Mouse (Mus musculus): ENCODE results near the gene Taar3. TPM values are rescaled to one million over a fixed set of nuclear protein-coding genes. Genes with fewer than 3 reads are reported as not detected.

The Taar3 gene
- polyA plus RNA-seq, 2 experiments = not detected

DNA sequence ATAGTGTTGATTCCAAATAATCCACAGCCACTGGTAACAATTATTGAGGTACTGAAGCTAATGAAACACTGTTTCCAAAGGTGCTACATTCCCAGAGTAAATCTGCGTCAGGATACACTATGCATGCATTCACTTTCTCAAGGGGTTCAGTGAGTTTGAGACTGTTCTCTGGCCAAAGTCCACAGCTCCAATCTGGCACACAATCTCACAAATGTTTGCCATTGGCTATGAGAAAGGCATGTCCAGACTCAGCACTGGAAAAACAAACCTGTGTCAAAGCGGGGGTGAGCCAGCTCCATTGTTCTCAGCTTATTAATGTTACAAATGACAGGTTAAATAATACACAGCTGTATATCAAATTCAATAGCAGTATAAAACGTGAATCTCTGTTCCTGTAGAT lies 9.7 kb downstream of the Taar3 start:
- Histone ChIP-seq H3K27ac (replicated peaks; ENCODE audit: low read depth, low read length) (no peak overlapping the region), H3K27me3 (ENCODE audit: control insufficient read depth, insufficient read depth, low read length) (no peaks in the 10 kb centered on the region), H3K4me1 (ENCODE audit: control insufficient read depth, insufficient read depth, low read length) (no peaks in the 10 kb centered on the region), H3K36me3 (ENCODE audit: control insufficient read depth, insufficient read depth, low read length) (no peaks in the 10 kb centered on the region), H3K4me2 (replicated peaks; ENCODE audit: low read depth, low read length, severe bottlenecking) (no peak overlapping the region), H3K4me3 (replicated peaks; ENCODE audit: low read length) (no peak overlapping the region), H3K9ac (ENCODE audit: low read depth, low read length, severe bottlenecking) (no peak overlapping the region), H3K9me3 (ENCODE audit: control insufficient read depth, low read length) (no peaks in the 10 kb centered on the region)
- DNase-seq (ENCODE audit: low spot score) (no peak), ATAC-seq (ENCODE audit: low FRiP score, low read depth) (no peak)
- no peak for TF ChIP-seq POLR2A (IDR thresholded peaks at IDR 0.05; ENCODE audit: borderline replicate concordance, extremely low read depth, insufficient read depth, insufficient read length)
- WGBS = 46% methylated on average over 3 of the region's 3 CpGs

- WGBS = 96% methylated on average over 13 of the region's 13 CpGs
- Histone ChIP-seq H3K27ac (replicated peaks; ENCODE audit: low read depth, low read length) (no peak within 1 kb of the TSS), H3K9me3 (ENCODE audit: control insufficient read depth, low read length) (no peaks in the 10 kb centered on the region), H3K36me3 (ENCODE audit: control insufficient read depth, insufficient read depth, low read length) (no peaks in the 10 kb centered on the region), H3K9ac (ENCODE audit: low read depth, low read length, severe bottlenecking) (no peak within 1 kb of the TSS), H3K4me3 (replicated peaks; ENCODE audit: low read length) (no peak within 1 kb of the TSS), H3K27me3 (ENCODE audit: control insufficient read depth, insufficient read depth, low read length) (no peaks in the 10 kb centered on the region), H3K4me2 (replicated peaks; ENCODE audit: low read depth, low read length, severe bottlenecking) (no peak within 1 kb of the TSS), H3K4me1 (ENCODE audit: control insufficient read depth, insufficient read depth, low read length) (no peaks in the 10 kb centered on the region)
- no peak for DNase-seq (ENCODE audit: low spot score)
- no peak for ATAC-seq (ENCODE audit: low FRiP score, low read depth)
- TF ChIP-seq POLR2A (IDR thresholded peaks at IDR 0.05; ENCODE audit: borderline replicate concordance, extremely low read depth, insufficient read depth, insufficient read length) = no peak
Measured at GRCm38 (mm10) chr10:23960444-23960915, 11.1 kb downstream of the Taar3 start, which contains the start of gene Taar4. TSS of gene Taar4 (plus strand) at chr10:23960494.

DNA sequence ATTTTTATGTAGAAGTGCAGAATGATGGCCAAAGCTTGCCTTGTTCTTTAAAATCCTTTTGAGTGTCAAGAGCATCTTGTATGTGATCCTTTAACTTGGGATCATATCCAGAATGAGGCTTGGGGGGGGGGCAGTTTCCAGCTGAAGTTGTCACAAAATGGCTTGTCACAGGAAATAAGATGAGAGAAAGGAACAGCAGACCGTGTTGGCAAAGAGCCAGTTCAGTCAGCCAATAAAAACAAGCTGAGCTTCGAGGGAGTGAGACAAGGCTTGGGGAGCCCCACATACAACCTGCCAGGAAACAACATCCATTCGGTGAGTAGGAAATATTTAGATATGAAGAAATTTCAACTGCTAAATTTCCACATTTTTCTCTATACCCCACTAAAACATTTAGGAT lies 14.1 kb downstream of the Taar3 start:
- Histone ChIP-seq H3K4me2 (replicated peaks; ENCODE audit: low read depth, low read length, severe bottlenecking) (no peak overlapping the region), H3K4me1 (ENCODE audit: control insufficient read depth, insufficient read depth, low read length) (no peaks in the 10 kb centered on the region), H3K9me3 (ENCODE audit: control insufficient read depth, low read length) (no peaks in the 10 kb centered on the region), H3K36me3 (ENCODE audit: control insufficient read depth, insufficient read depth, low read length) (no peaks in the 10 kb centered on the region), H3K27me3 (ENCODE audit: control insufficient read depth, insufficient read depth, low read length) (no peaks in the 10 kb centered on the region), H3K9ac (ENCODE audit: low read depth, low read length, severe bottlenecking) (no peak overlapping the region), H3K27ac (replicated peaks; ENCODE audit: low read depth, low read length) (no peak overlapping the region), H3K4me3 (replicated peaks; ENCODE audit: low read length) (no peak overlapping the region)
- TF ChIP-seq POLR2A (IDR thresholded peaks at IDR 0.05; ENCODE audit: borderline replicate concordance, extremely low read depth, insufficient read depth, insufficient read length) = no peak
- 28% methylated on average over 3 of the region's 3 CpGs for WGBS
- DNase-seq (ENCODE audit: low spot score) (peak; percentile 9), ATAC-seq (ENCODE audit: low FRiP score, low read depth) (no peak)

DNA sequence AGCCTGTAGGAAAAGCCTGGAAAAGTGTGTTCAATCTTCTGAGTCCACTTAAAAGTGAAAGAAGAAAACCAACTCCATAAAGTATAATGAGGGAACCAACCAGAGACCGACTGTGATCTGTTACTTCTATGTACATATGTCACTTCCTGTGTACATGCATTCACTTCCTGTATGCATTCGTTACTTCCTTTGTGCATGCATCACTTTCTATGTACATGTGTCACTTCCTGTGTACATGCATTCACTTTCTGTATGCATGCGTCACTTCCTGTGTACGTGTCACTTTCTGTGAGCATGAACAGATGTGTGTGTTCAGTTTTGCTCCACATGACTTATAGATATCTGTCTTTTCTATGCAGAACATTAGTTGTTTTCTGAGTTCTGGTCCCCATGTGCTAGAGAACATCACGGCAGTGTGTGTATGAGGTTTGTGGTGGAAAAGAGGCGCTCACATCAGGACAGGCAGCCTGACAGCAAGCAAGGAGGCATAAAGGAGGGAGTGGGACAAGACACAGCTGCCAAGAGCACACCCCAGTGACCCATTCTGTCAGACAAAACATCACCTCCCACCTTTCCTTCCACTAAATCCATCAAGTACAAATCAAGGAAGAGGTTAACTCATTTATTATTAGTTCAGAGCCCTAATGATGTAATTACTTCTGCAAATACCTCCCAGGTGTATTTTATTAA lies 15.7 kb downstream of the Taar3 start:
- Histone ChIP-seq H3K27me3 (ENCODE audit: control insufficient read depth, insufficient read depth, low read length) (no peaks in the 10 kb centered on the region), H3K4me3 (replicated peaks; ENCODE audit: low read length) (no peak overlapping the region), H3K36me3 (ENCODE audit: control insufficient read depth, insufficient read depth, low read length) (no peaks in the 10 kb centered on the region), H3K9ac (ENCODE audit: low read depth, low read length, severe bottlenecking) (no peak overlapping the region), H3K9me3 (ENCODE audit: control insufficient read depth, low read length) (no peaks in the 10 kb centered on the region), H3K4me2 (replicated peaks; ENCODE audit: low read depth, low read length, severe bottlenecking) (no peak overlapping the region), H3K27ac (replicated peaks; ENCODE audit: low read depth, low read length) (no peak overlapping the region), H3K4me1 (ENCODE audit: control insufficient read depth, insufficient read depth, low read length) (no peaks in the 10 kb centered on the region)
- DNase-seq (ENCODE audit: low spot score) (no peak), ATAC-seq (ENCODE audit: low FRiP score, low read depth) (no peak)
- no peak for TF ChIP-seq POLR2A (IDR thresholded peaks at IDR 0.05; ENCODE audit: borderline replicate concordance, extremely low read depth, insufficient read depth, insufficient read length)
- 83% methylated on average over 6 of the region's 6 CpGs for WGBS

DNA sequence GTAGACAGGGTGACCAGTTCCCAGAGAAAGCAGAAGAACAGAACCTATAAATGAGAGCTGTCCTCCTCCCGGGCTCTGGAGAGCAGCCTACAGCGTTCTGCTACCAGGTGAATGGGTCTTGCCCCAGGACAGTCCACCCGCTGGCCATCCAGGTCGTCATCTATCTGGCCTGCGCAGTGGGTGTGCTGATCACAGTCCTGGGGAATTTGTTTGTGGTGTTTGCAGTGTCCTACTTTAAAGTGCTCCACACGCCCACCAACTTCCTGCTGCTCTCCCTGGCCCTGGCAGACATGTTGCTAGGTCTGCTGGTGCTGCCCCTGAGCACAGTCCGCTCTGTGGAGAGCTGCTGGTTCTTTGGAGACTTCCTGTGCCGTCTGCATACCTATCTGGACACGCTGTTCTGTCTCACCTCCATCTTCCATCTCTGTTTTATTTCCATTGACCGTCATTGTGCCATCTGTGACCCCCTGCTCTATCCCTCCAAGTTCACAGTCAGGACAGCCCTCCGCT lies 21.4 kb downstream of the Taar3 start, which contains the start of gene Taar5:
TSS of gene Taar5 (plus strand) at position 51 of the 510 bp plus-strand sequence.
- H3K27me3 ChIP-seq (ENCODE audit: control insufficient read depth, insufficient read depth, low read length) = no peaks in the 10 kb centered on the region
- no peaks in the 10 kb centered on the region for H3K36me3 ChIP-seq (ENCODE audit: control insufficient read depth, insufficient read depth, low read length)
- no peak for TF ChIP-seq POLR2A (IDR thresholded peaks at IDR 0.05; ENCODE audit: borderline replicate concordance, extremely low read depth, insufficient read depth, insufficient read length)
- DNase-seq (ENCODE audit: low spot score) = no peak
- no peaks in the 10 kb centered on the region for H3K4me1 ChIP-seq (ENCODE audit: control insufficient read depth, insufficient read depth, low read length)
- no peak within 1 kb of the TSS for H3K27ac ChIP-seq (replicated peaks; ENCODE audit: low read depth, low read length)
- H3K9ac ChIP-seq (ENCODE audit: low read depth, low read length, severe bottlenecking) = no peak within 1 kb of the TSS
- no peak within 1 kb of the TSS for H3K4me3 ChIP-seq (replicated peaks; ENCODE audit: low read length)
- ATAC-seq (ENCODE audit: low FRiP score, low read depth) = no peak
- no peak within 1 kb of the TSS for H3K4me2 ChIP-seq (replicated peaks; ENCODE audit: low read depth, low read length, severe bottlenecking)
- 89% methylated on average over 11 of the region's 11 CpGs for WGBS
- H3K9me3 ChIP-seq (ENCODE audit: control insufficient read depth, low read length) = no peaks in the 10 kb centered on the region
